ENCODE assay signal across 9 mouse cellular contexts in genomic region chr5:137734289-137735061, GRCm38 (mm10). TPM values are rescaled to one million over a fixed set of nuclear protein-coding genes. Genes with fewer than 3 reads are reported as not detected.
A peak's percentile ranks its signal among the peaks of the same experiment; 100 is the strongest.
DNase-seq lines count a peak whose midpoint lies in the region; ATAC-seq and TF ChIP-seq lines count a peak whose summit lies in the region.
"Had no signal": no experiment of that assay in that cellular context is flagged by ENCODE, and none has a peak within 500 bp of the region (broad histone marks: within the 10 kb centered on the region; RNA-seq: fewer than 3 reads in every experiment).

No protein-coding gene starts in this region.

- no peak for TF ChIP-seq EP300 in stomach, postnatal 0 days (optimal IDR thresholded peaks at IDR 0.05)

- H3K4me2 ChIP-seq in stomach, postnatal 0 days (replicated peaks; ENCODE audit: low read depth): no peak overlapping the region

- H3K27ac ChIP-seq in cortical plate, adult 2 months (ENCODE audit: insufficient read depth, low read length): peak overlapping the region; percentile 12; the same call in 1 of the 2 replicates
- peak overlapping the region; percentile 94 for H3K27ac ChIP-seq in forebrain, embryonic 10.5 days
- H3K27ac ChIP-seq in midbrain, embryonic 10.5 days (replicated peaks): peak overlapping the region; percentile 97
- H3K27ac ChIP-seq in stomach, postnatal 0 days (replicated peaks): no peak overlapping the region
- H3K27ac ChIP-seq: macrophage had no signal

- peak; percentile 56; the same call in 1 of the 2 replicates for TF ChIP-seq POLR2A in cortical plate, adult 2 months (IDR thresholded peaks at IDR 0.05; ENCODE audit: extremely low read depth, insufficient read depth, low read length)

- WGBS in forebrain, embryonic 10.5 days: 62% methylated on average over 6 of the region's 6 CpGs
- 65% methylated on average over 6 of the region's 6 CpGs for WGBS in midbrain, embryonic 10.5 days
- WGBS in stomach, postnatal 0 days: 69% methylated on average over 6 of the region's 6 CpGs

- H3K4me3 ChIP-seq in cortical plate, adult 2 months (ENCODE audit: insufficient read depth, low read length): no peak overlapping the region
- peak overlapping the region; percentile 42 for H3K4me3 ChIP-seq in forebrain, embryonic 10.5 days
- peak overlapping the region; percentile 47 for H3K4me3 ChIP-seq in midbrain, embryonic 10.5 days
- H3K4me3 ChIP-seq in stomach, postnatal 0 days (ENCODE audit: low read depth, low read length): no peak overlapping the region

- H3K36me3 ChIP-seq in forebrain, embryonic 10.5 days (replicated peaks): peaks cover 77% of the 10 kb centered on the region
- peaks cover 81% of the 10 kb centered on the region for H3K36me3 ChIP-seq in midbrain, embryonic 10.5 days
- H3K36me3 ChIP-seq in stomach, postnatal 0 days (ENCODE audit: control insufficient read depth, insufficient read depth, low read length): no peaks in the 10 kb centered on the region

- no peak for TF ChIP-seq CTCF in cortical plate, adult 2 months (IDR thresholded peaks at IDR 0.05; ENCODE audit: extremely low read depth, insufficient read depth, low read length)
- TF ChIP-seq CTCF in stomach, postnatal 0 days (IDR thresholded peaks at IDR 0.05; ENCODE audit: low read depth): no peak

- DNase-seq in forebrain, embryonic 10.5 days (ENCODE audit: extremely low spot score, low spot score): peak; percentile 91
- peak; percentile 91 to 95 for DNase-seq in layer of hippocampus, adult 18-20 months (ENCODE audit: low spot score in 2 of 2)
- peak; percentile 95 for DNase-seq in midbrain, embryonic 10.5 days (ENCODE audit: low spot score)
- DNase-seq in stomach, postnatal 0 days (ENCODE audit: low spot score): no peak
- no peak for DNase-seq in adrenal gland, postnatal 36 days
- DNase-seq in testis, postnatal 10 days (ENCODE audit: low spot score): no peak

- ATAC-seq in stomach, postnatal 0 days (ENCODE audit: low FRiP score, low TSS enrichment): peak; percentile 41; the same call in 1 of the 2 replicates
- no peak for ATAC-seq in megakaryocyte-erythroid progenitor cell, adult 5-6 weeks (replicated peaks; ENCODE audit: low FRiP score, low TSS enrichment, poor library complexity, severe bottlenecking)

- peaks cover 4% of the 10 kb centered on the region for H3K9me3 ChIP-seq in forebrain, embryonic 10.5 days
- no peaks in the 10 kb centered on the region for H3K9me3 ChIP-seq in midbrain, embryonic 10.5 days (replicated peaks)
- no peaks in the 10 kb centered on the region for H3K9me3 ChIP-seq in stomach, postnatal 0 days (ENCODE audit: control insufficient read depth, low read length)

- H3K4me1 ChIP-seq in cortical plate, adult 2 months (ENCODE audit: control insufficient read depth, insufficient read depth, low read length): peaks cover 7% of the 10 kb centered on the region
- H3K4me1 ChIP-seq in forebrain, embryonic 10.5 days: peaks cover 75% of the 10 kb centered on the region
- peaks cover 70% of the 10 kb centered on the region for H3K4me1 ChIP-seq in midbrain, embryonic 10.5 days
- H3K4me1 ChIP-seq in stomach, postnatal 0 days (replicated peaks; ENCODE audit: control insufficient read depth, insufficient read depth): no peaks in the 10 kb centered on the region

- H3K27me3 ChIP-seq in forebrain, embryonic 10.5 days (ENCODE audit: poor library complexity, severe bottlenecking): peaks cover 6% of the 10 kb centered on the region
- H3K27me3 ChIP-seq in midbrain, embryonic 10.5 days (ENCODE audit: low read depth, poor library complexity, severe bottlenecking): 0 out of 2 replicates have a peak, but pooled peaks cover 4% of the 10 kb centered on the region
- H3K27me3 ChIP-seq in stomach, postnatal 0 days (ENCODE audit: control insufficient read depth, insufficient read depth, low read length): no peaks in the 10 kb centered on the region

- H3K9ac ChIP-seq in stomach, postnatal 0 days (ENCODE audit: low read length): no peak overlapping the region

RNA-seq across cellular contexts. Expression of gene Nyap1, which starts 6.9 kb away (rescaled TPM):
- 69.7 and 74.8 TPM in 2 replicates for polyA plus RNA-seq in cortical plate, adult 2 months (2012; rRNA removed)
- polyA plus RNA-seq in forebrain, embryonic 10.5 days (2016; fragmentation: Nextera tagmentation; extraction: Ambion mirVana): 2.9 and 5.1 TPM in 2 replicates
- 10 to 100 TPM; 72.6 to 74.4 TPM for total RNA-seq in layer of hippocampus, adult 18-20 months (2021)
- 5.1 and 8.4 TPM in 2 replicates for polyA plus RNA-seq in midbrain, embryonic 10.5 days (2016; fragmentation: Nextera tagmentation; extraction: Ambion mirVana)
- polyA plus RNA-seq in stomach, postnatal 0 days (2015; fragmentation: Nextera tagmentation; extraction: Ambion mirVana): 1.0 TPM in 2 replicates
- total RNA-seq in adrenal gland, postnatal 36 days (2021): 1 to 10 TPM; 3.1 to 3.2 TPM
- total RNA-seq in megakaryocyte-erythroid progenitor cell, adult 5-6 weeks (2014; fragmentation: Nextera tagmentation): 0.57 TPM in 1 of 2 replicates, not detected in the other
- not detected in 2 replicates for total RNA-seq in megakaryocyte-erythroid progenitor cell, adult 5-6 weeks (2017)

RNA-seq across cellular contexts. Expression of gene Tsc22d4, which starts 11.1 kb away (rescaled TPM):
- 365 and 366 TPM in 2 replicates for polyA plus RNA-seq in cortical plate, adult 2 months (2012; rRNA removed)
- polyA plus RNA-seq in forebrain, embryonic 10.5 days (2016; fragmentation: Nextera tagmentation; extraction: Ambion mirVana): 71.0 and 72.0 TPM in 2 replicates
- total RNA-seq in layer of hippocampus, adult 18-20 months (2021): 100 to 1,000 TPM; 164 to 187 TPM
- polyA plus RNA-seq in midbrain, embryonic 10.5 days (2016; fragmentation: Nextera tagmentation; extraction: Ambion mirVana): 75.6 and 75.8 TPM in 2 replicates
- polyA plus RNA-seq in stomach, postnatal 0 days (2015; fragmentation: Nextera tagmentation; extraction: Ambion mirVana): 100 and 110 TPM in 2 replicates
- total RNA-seq in adrenal gland, postnatal 36 days (2021): 10 to 100 TPM; 79.5 to 84.6 TPM
- total RNA-seq in megakaryocyte-erythroid progenitor cell, adult 5-6 weeks (2014; fragmentation: Nextera tagmentation): 45.4 and 55.2 TPM in 2 replicates
- total RNA-seq in megakaryocyte-erythroid progenitor cell, adult 5-6 weeks (2017): 43.0 and 66.3 TPM in 2 replicates

RNA-seq across cellular contexts. Expression of gene Ppp1r35, which starts 44.2 kb away (rescaled TPM):
- 26.9 and 27.6 TPM in 2 replicates for polyA plus RNA-seq in cortical plate, adult 2 months (2012; rRNA removed)
- 47.5 and 49.2 TPM in 2 replicates for polyA plus RNA-seq in forebrain, embryonic 10.5 days (2016; fragmentation: Nextera tagmentation; extraction: Ambion mirVana)
- 10 to 100 TPM; 23.1 to 26.4 TPM for total RNA-seq in layer of hippocampus, adult 18-20 months (2021)
- 62.6 and 63.9 TPM in 2 replicates for polyA plus RNA-seq in midbrain, embryonic 10.5 days (2016; fragmentation: Nextera tagmentation; extraction: Ambion mirVana)
- polyA plus RNA-seq in stomach, postnatal 0 days (2015; fragmentation: Nextera tagmentation; extraction: Ambion mirVana): 16.8 and 17.2 TPM in 2 replicates
- 10 to 100 TPM; 24.6 to 28.4 TPM for total RNA-seq in adrenal gland, postnatal 36 days (2021)
- total RNA-seq in megakaryocyte-erythroid progenitor cell, adult 5-6 weeks (2014; fragmentation: Nextera tagmentation): 40.6 and 60.7 TPM in 2 replicates
- total RNA-seq in megakaryocyte-erythroid progenitor cell, adult 5-6 weeks (2017): 30.0 and 60.2 TPM in 2 replicates

RNA-seq across cellular contexts. Expression of gene Agfg2, which starts 49.9 kb away (rescaled TPM):
- 35.7 and 36.7 TPM in 2 replicates for polyA plus RNA-seq in cortical plate, adult 2 months (2012; rRNA removed)
- 27.2 and 28.0 TPM in 2 replicates for polyA plus RNA-seq in forebrain, embryonic 10.5 days (2016; fragmentation: Nextera tagmentation; extraction: Ambion mirVana)
- 10 to 100 TPM; 72.6 to 73.5 TPM for total RNA-seq in layer of hippocampus, adult 18-20 months (2021)
- 27.2 and 28.8 TPM in 2 replicates for polyA plus RNA-seq in midbrain, embryonic 10.5 days (2016; fragmentation: Nextera tagmentation; extraction: Ambion mirVana)
- polyA plus RNA-seq in stomach, postnatal 0 days (2015; fragmentation: Nextera tagmentation; extraction: Ambion mirVana): 10.4 and 12.4 TPM in 2 replicates
- total RNA-seq in adrenal gland, postnatal 36 days (2021): 10 to 100 TPM; 30.4 to 30.6 TPM
- 22.7 and 37.5 TPM in 2 replicates for total RNA-seq in megakaryocyte-erythroid progenitor cell, adult 5-6 weeks (2014; fragmentation: Nextera tagmentation)
- 17.0 TPM in 2 replicates for total RNA-seq in megakaryocyte-erythroid progenitor cell, adult 5-6 weeks (2017)

RNA-seq across cellular contexts. Expression of gene Mepce, which starts 53.0 kb away (rescaled TPM):
- polyA plus RNA-seq in cortical plate, adult 2 months (2012; rRNA removed): 37.8 and 38.1 TPM in 2 replicates
- 10.0 and 11.5 TPM in 2 replicates for polyA plus RNA-seq in forebrain, embryonic 10.5 days (2016; fragmentation: Nextera tagmentation; extraction: Ambion mirVana)
- total RNA-seq in layer of hippocampus, adult 18-20 months (2021): 10 to 100 TPM; 52.1 to 53.6 TPM
- 11.7 and 12.5 TPM in 2 replicates for polyA plus RNA-seq in midbrain, embryonic 10.5 days (2016; fragmentation: Nextera tagmentation; extraction: Ambion mirVana)
- polyA plus RNA-seq in stomach, postnatal 0 days (2015; fragmentation: Nextera tagmentation; extraction: Ambion mirVana): 5.8 and 6.8 TPM in 2 replicates
- total RNA-seq in adrenal gland, postnatal 36 days (2021): 10 to 100 TPM; 52.0 to 56.4 TPM
- total RNA-seq in megakaryocyte-erythroid progenitor cell, adult 5-6 weeks (2014; fragmentation: Nextera tagmentation): 59.2 and 84.0 TPM in 2 replicates
- 22.0 and 26.7 TPM in 2 replicates for total RNA-seq in megakaryocyte-erythroid progenitor cell, adult 5-6 weeks (2017)

Comparison
In these comparisons a context has a peak if more than half of its experiments do, and no peak if none do; other contexts are left out.
1. H3K4me3 ChIP-seq: peak in forebrain, embryonic 10.5 days (single experiment) and midbrain, embryonic 10.5 days (single experiment); none in cortical plate, adult 2 months (single experiment) and stomach, postnatal 0 days (single experiment).
2. DNase-seq: peak in forebrain, embryonic 10.5 days (single experiment), layer of hippocampus, adult 18-20 months (2 of 2) and midbrain, embryonic 10.5 days (single experiment); none in stomach, postnatal 0 days (single experiment), adrenal gland, postnatal 36 days (0 of 2) and testis, postnatal 10 days (single experiment).